Mouse (Mus musculus): Measurements from ENCODE around the gene Gm7929. TPM values are rescaled to one million over a fixed set of nuclear protein-coding genes. Genes with fewer than 3 reads are reported as not detected.
"Not testable (repeated sequence)": the region's sequence is repeated elsewhere in the genome, so short reads cannot be mapped to it uniquely, and the experiment has no call there.

The Gm7929 gene
- polyA plus RNA-seq (2012; rRNA removed): 0.31 TPM in 1 of 2 replicates, not detected in the other

- not testable (repeated sequence) for H3K4me1 ChIP-seq (ENCODE audit: control insufficient read depth, insufficient read depth, low read length); H3K36me3 ChIP-seq (ENCODE audit: control insufficient read depth, insufficient read depth, low read length); H3K4me3 ChIP-seq (ENCODE audit: control insufficient read depth, low read depth, low read length); H3K27ac ChIP-seq (ENCODE audit: control insufficient read depth, insufficient read depth, low read depth, low read length); H3K27me3 ChIP-seq (ENCODE audit: control insufficient read depth, insufficient read depth, low read length)
Observed at GRCm38 (mm10) chr14:41750514-41750913, at the start of gene Gm7929. Gm7929 (minus strand) TSS chr14:41750614.

- not testable (repeated sequence) for H3K36me3 ChIP-seq (ENCODE audit: control insufficient read depth, insufficient read depth, low read length); H3K27ac ChIP-seq (ENCODE audit: control insufficient read depth, insufficient read depth, low read depth, low read length); H3K4me1 ChIP-seq (ENCODE audit: control insufficient read depth, insufficient read depth, low read length); H3K4me3 ChIP-seq (ENCODE audit: control insufficient read depth, low read depth, low read length); H3K27me3 ChIP-seq (ENCODE audit: control insufficient read depth, insufficient read depth, low read length)
Observed at GRCm38 (mm10) chr14:41772341-41772740, 21.9 kb upstream of the Gm7929 start, which contains the start of gene Gm47189. Gm47189 (minus strand) TSS chr14:41772441.

- not testable (repeated sequence) for H3K4me3 ChIP-seq (ENCODE audit: control insufficient read depth, low read depth, low read length); H3K36me3 ChIP-seq (ENCODE audit: control insufficient read depth, insufficient read depth, low read length); H3K27me3 ChIP-seq (ENCODE audit: control insufficient read depth, insufficient read depth, low read length); H3K27ac ChIP-seq (ENCODE audit: control insufficient read depth, insufficient read depth, low read depth, low read length); H3K4me1 ChIP-seq (ENCODE audit: control insufficient read depth, insufficient read depth, low read length)
Observed at GRCm38 (mm10) chr14:41755931-41756330, 5.5 kb upstream of the Gm7929 start.

DNA sequence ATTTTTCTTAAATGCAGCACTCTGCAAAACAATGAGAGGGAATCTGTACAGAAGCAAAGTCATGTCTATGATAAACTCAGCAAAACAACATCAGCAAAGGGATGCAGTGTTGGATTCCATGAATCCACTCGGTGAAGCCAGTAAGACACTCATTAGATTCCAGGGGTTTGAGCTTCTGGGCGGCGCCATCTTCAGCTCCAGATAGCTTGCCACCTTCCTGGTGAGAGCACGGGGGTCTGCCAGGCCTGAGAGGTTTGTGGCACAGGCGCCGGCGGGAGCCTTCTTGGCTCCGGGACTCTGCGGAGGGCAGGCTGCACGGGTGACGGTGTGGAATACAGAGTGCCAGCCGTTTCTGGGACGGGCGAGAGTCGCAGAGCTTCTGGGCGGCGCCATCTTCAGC lies 27.0 kb downstream of the Gm7929 start:
- not testable (repeated sequence) for H3K27ac ChIP-seq (ENCODE audit: control insufficient read depth, insufficient read depth, low read depth, low read length); H3K4me1 ChIP-seq (ENCODE audit: control insufficient read depth, insufficient read depth, low read length); H3K4me3 ChIP-seq (ENCODE audit: control insufficient read depth, low read depth, low read length); H3K27me3 ChIP-seq (ENCODE audit: control insufficient read depth, insufficient read depth, low read length); H3K36me3 ChIP-seq (ENCODE audit: control insufficient read depth, insufficient read depth, low read length)

GRCm38 (mm10) chr14:41717180-41717579 lies 33.2 kb downstream of the Gm7929 start:
- H3K4me3 ChIP-seq (ENCODE audit: control insufficient read depth, low read depth, low read length); H3K4me1 ChIP-seq (ENCODE audit: control insufficient read depth, insufficient read depth, low read length); H3K27me3 ChIP-seq (ENCODE audit: control insufficient read depth, insufficient read depth, low read length); H3K27ac ChIP-seq (ENCODE audit: control insufficient read depth, insufficient read depth, low read depth, low read length); H3K36me3 ChIP-seq (ENCODE audit: control insufficient read depth, insufficient read depth, low read length): not testable (repeated sequence)

GRCm38 (mm10) chr14:41701785-41702184 lies 48.6 kb downstream of the Gm7929 start, which contains the start of gene Gm8068:
Gm8068 (minus strand) TSS chr14:41701885.
- H3K36me3 ChIP-seq (ENCODE audit: control insufficient read depth, insufficient read depth, low read length); H3K27ac ChIP-seq (ENCODE audit: control insufficient read depth, insufficient read depth, low read depth, low read length); H3K4me1 ChIP-seq (ENCODE audit: control insufficient read depth, insufficient read depth, low read length); H3K4me3 ChIP-seq (ENCODE audit: control insufficient read depth, low read depth, low read length); H3K27me3 ChIP-seq (ENCODE audit: control insufficient read depth, insufficient read depth, low read length): not testable (repeated sequence)

Other genes starting within 250 kb of the Gm7929 start
- gene Gm7970, start 195.0 kb downstream of the Gm7929 start, polyA plus RNA-seq (2012; rRNA removed): 0.17 TPM in 2 replicates
- 1.1 and 1.7 TPM in 2 replicates for gene 1700049E17Rik2, start 177.4 kb downstream of the Gm7929 start, polyA plus RNA-seq (2012; rRNA removed)
- gene Gm3072, start 126.0 kb downstream of the Gm7929 start, polyA plus RNA-seq (2012; rRNA removed): 0.28 and 0.38 TPM in 2 replicates
- gene Gm3676, start 104.1 kb downstream of the Gm7929 start, polyA plus RNA-seq (2012; rRNA removed): 7.4 and 9.4 TPM in 2 replicates
- 0.26 and 0.52 TPM in 2 replicates for gene Gm8068, start 48.7 kb downstream of the Gm7929 start, polyA plus RNA-seq (2012; rRNA removed)
- 4.7 and 4.8 TPM in 2 replicates for gene Gm47189, start 21.8 kb upstream of the Gm7929 start, polyA plus RNA-seq (2012; rRNA removed)
- 0.17 TPM in 1 of 2 replicates, not detected in the other for gene Gm7980, start 156.7 kb upstream of the Gm7929 start, polyA plus RNA-seq (2012; rRNA removed)
- not detected in 2 replicates for gene 1700049E17Rik1, start 174.3 kb upstream of the Gm7929 start, polyA plus RNA-seq (2012; rRNA removed)
- gene 1700024B05Rik, start 193.4 kb upstream of the Gm7929 start, polyA plus RNA-seq (2012; rRNA removed): 2.3 and 2.5 TPM in 2 replicates
- 0.37 and 0.62 TPM in 2 replicates for gene Gm6401, start 217.3 kb upstream of the Gm7929 start, polyA plus RNA-seq (2012; rRNA removed)
- 16.1 and 19.3 TPM in 2 replicates for gene Gm3543, start 232.7 kb upstream of the Gm7929 start, polyA plus RNA-seq (2012; rRNA removed)